Comparison of ENCODE assay signal across 8 mouse cellular contexts in genomic region chr5:125440583-125441233, GRCm38 (mm10). TPM values are rescaled to one million over a fixed set of nuclear protein-coding genes. Genes with fewer than 3 reads are reported as not detected.
DNase-seq lines count a peak whose midpoint lies in the region; ATAC-seq and TF ChIP-seq lines count a peak whose summit lies in the region.

No protein-coding gene starts in this region.

- ATAC-seq in erythroblast, adult 5-6 weeks (replicated peaks; ENCODE audit: low FRiP score, poor library complexity, severe bottlenecking) = no peak
- ATAC-seq in granulocyte monocyte progenitor cell, adult 5-6 weeks (replicated peaks; ENCODE audit: poor library complexity, severe bottlenecking) = peak; percentile 51
- ATAC-seq in liver, embryonic 14.5 days (ENCODE audit: insufficient read depth) = peak; percentile 27; the same call in 1 of the 2 replicates
- ATAC-seq in stomach, postnatal 0 days (ENCODE audit: low FRiP score, low TSS enrichment) = 0 out of 2 replicates have a peak, but pooled peaks have one; percentile 1

- peak overlapping the region; percentile 21 for H3K27ac ChIP-seq in liver, embryonic 14.5 days
- H3K27ac ChIP-seq in stomach, postnatal 0 days (replicated peaks) = peak overlapping the region; percentile 67; the same call in 1 of the 2 replicates

- H3K4me3 ChIP-seq in erythroblast, embryonic 14.5 days (replicated peaks) = peak overlapping the region; percentile 84
- peak overlapping the region; percentile 71 to 81 for H3K4me3 ChIP-seq in liver, embryonic 14.5 days (ENCODE audit: insufficient read depth in 1 of 2, low read depth in 2 of 2, low read length in 2 of 2)
- peak overlapping the region; percentile 93 for H3K4me3 ChIP-seq in stomach, postnatal 0 days (ENCODE audit: low read depth, low read length)

- H3K27me3 ChIP-seq in erythroblast, embryonic 14.5 days (ENCODE audit: control insufficient read depth) = no peaks in the 10 kb centered on the region
- H3K27me3 ChIP-seq in liver, embryonic 14.5 days (ENCODE audit: control insufficient read depth, insufficient read depth, low read length) = no peaks in the 10 kb centered on the region
- no peaks in the 10 kb centered on the region for H3K27me3 ChIP-seq in stomach, postnatal 0 days (ENCODE audit: control insufficient read depth, insufficient read depth, low read length)

- H3K4me2 ChIP-seq in liver, embryonic 14.5 days (ENCODE audit: low read depth) = peak overlapping the region; percentile 92
- peak overlapping the region; percentile 89 for H3K4me2 ChIP-seq in stomach, postnatal 0 days (replicated peaks; ENCODE audit: low read depth)

- no peak for TF ChIP-seq EP300 in liver, embryonic 14.5 days (IDR thresholded peaks at IDR 0.05; ENCODE audit: low read depth)
- TF ChIP-seq EP300 in stomach, postnatal 0 days (optimal IDR thresholded peaks at IDR 0.05) = no peak

- DNase-seq in ES-CJ7 (ENCODE audit: low read depth, low spot score) = peak; percentile 66
- DNase-seq in liver, embryonic 14.5 days (ENCODE audit: low read depth in 3 of 3, low spot score in 3 of 3) = no peak
- DNase-seq in stomach, postnatal 0 days (ENCODE audit: low spot score) = no peak
- no peak for DNase-seq in spleen, postnatal 14 days (ENCODE audit: low spot score in 2 of 2)
- no peak for DNase-seq in gastrocnemius, postnatal 25 days

- H3K9ac ChIP-seq in liver, embryonic 14.5 days (replicated peaks) = peak overlapping the region; percentile 76
- H3K9ac ChIP-seq in stomach, postnatal 0 days (ENCODE audit: low read length) = peak overlapping the region; percentile 82

- H3K9me3 ChIP-seq in erythroblast, embryonic 14.5 days (ENCODE audit: control insufficient read depth, low read length) = peaks cover 4% of the 10 kb centered on the region; the same call in 1 of the 2 replicates
- H3K9me3 ChIP-seq in liver, embryonic 14.5 days (ENCODE audit: control insufficient read depth, low read length) = no peaks in the 10 kb centered on the region
- no peaks in the 10 kb centered on the region for H3K9me3 ChIP-seq in stomach, postnatal 0 days (ENCODE audit: control insufficient read depth, low read length)

- WGBS in liver, embryonic 14.5 days (ENCODE audit: insufficient replicate concordance) = 1% methylated on average over 7 of the region's 7 CpGs
- 6% methylated on average over 7 of the region's 7 CpGs for WGBS in stomach, postnatal 0 days

- peaks cover 46% of the 10 kb centered on the region for H3K4me1 ChIP-seq in erythroblast, embryonic 14.5 days (ENCODE audit: control insufficient read depth)
- peaks cover 4 to 18% of the 10 kb centered on the region in 2 experiments; a peak in 3 of 4 replicates for H3K4me1 ChIP-seq in liver, embryonic 14.5 days (replicated peaks; ENCODE audit: control insufficient read depth in 2 of 2, insufficient read depth in 2 of 2, low read length in 1 of 2)
- H3K4me1 ChIP-seq in stomach, postnatal 0 days (replicated peaks; ENCODE audit: control insufficient read depth, insufficient read depth) = peaks cover 4% of the 10 kb centered on the region; the same call in 1 of the 2 replicates

- H3K36me3 ChIP-seq in erythroblast, embryonic 14.5 days (ENCODE audit: control insufficient read depth) = peaks cover 11% of the 10 kb centered on the region
- no peaks in the 10 kb centered on the region for H3K36me3 ChIP-seq in liver, embryonic 14.5 days (replicated peaks; ENCODE audit: control insufficient read depth, insufficient read depth, low read depth)
- H3K36me3 ChIP-seq in stomach, postnatal 0 days (ENCODE audit: control insufficient read depth, insufficient read depth, low read length) = no peaks in the 10 kb centered on the region

- no peak for TF ChIP-seq CTCF in liver, embryonic 14.5 days (IDR thresholded peaks at IDR 0.05; ENCODE audit: low read depth)
- TF ChIP-seq CTCF in stomach, postnatal 0 days (IDR thresholded peaks at IDR 0.05; ENCODE audit: low read depth) = no peak

RNA-seq across cellular contexts. Expression of gene Bri3bp, which starts 0.7 kb away (rescaled TPM):
- 0.16 and 0.38 TPM in 2 replicates for polyA plus RNA-seq in erythroblast, embryonic 14.5 days (2012)
- 10.9 and 13.1 TPM in 2 replicates for total RNA-seq in erythroblast, adult 5-6 weeks (2015; ENCODE audit: low replicate concordance)
- 4.7 and 5.3 TPM in 2 replicates for total RNA-seq in erythroblast, adult 5-6 weeks (2017; ENCODE audit: low replicate concordance)
- total RNA-seq in granulocyte monocyte progenitor cell, adult 5-6 weeks (2014; fragmentation: Nextera tagmentation) = 43.5 and 68.5 TPM in 2 replicates
- 24.4 and 25.4 TPM in 2 replicates for total RNA-seq in granulocyte monocyte progenitor cell, adult 5-6 weeks (2017)
- 3.7 and 4.9 TPM in 2 replicates for polyA plus RNA-seq in liver, embryonic 14.5 days (2012; rRNA removed)
- polyA plus RNA-seq in liver, embryonic 14.5 days (2014; fragmentation: Nextera tagmentation; extraction: Ambion mirVana) = 16.4 and 21.1 TPM in 2 replicates
- 25.3 and 27.9 TPM in 2 replicates for polyA plus RNA-seq in stomach, postnatal 0 days (2015; fragmentation: Nextera tagmentation; extraction: Ambion mirVana)
- total RNA-seq in gastrocnemius, postnatal 25 days (2021) = 1 to 10 TPM; 3.5 to 4.7 TPM

RNA-seq across cellular contexts. Expression of gene Dhx37, which starts 6.8 kb away (rescaled TPM):
- 0.95 and 1.0 TPM in 2 replicates for polyA plus RNA-seq in erythroblast, embryonic 14.5 days (2012)
- 1.2 and 17.8 TPM in 2 replicates for total RNA-seq in erythroblast, adult 5-6 weeks (2015; ENCODE audit: low replicate concordance)
- 6.1 and 6.5 TPM in 2 replicates for total RNA-seq in erythroblast, adult 5-6 weeks (2017; ENCODE audit: low replicate concordance)
- 16.8 and 25.8 TPM in 2 replicates for total RNA-seq in granulocyte monocyte progenitor cell, adult 5-6 weeks (2014; fragmentation: Nextera tagmentation)
- total RNA-seq in granulocyte monocyte progenitor cell, adult 5-6 weeks (2017) = 53.0 and 56.7 TPM in 2 replicates
- 5.5 and 8.1 TPM in 2 replicates for polyA plus RNA-seq in liver, embryonic 14.5 days (2012; rRNA removed)
- 2.0 and 2.2 TPM in 2 replicates for polyA plus RNA-seq in liver, embryonic 14.5 days (2014; fragmentation: Nextera tagmentation; extraction: Ambion mirVana)
- polyA plus RNA-seq in stomach, postnatal 0 days (2015; fragmentation: Nextera tagmentation; extraction: Ambion mirVana) = 3.3 and 4.5 TPM in 2 replicates
- 1 to 10 TPM; 3.6 to 3.8 TPM for total RNA-seq in gastrocnemius, postnatal 25 days (2021)

RNA-seq across cellular contexts. Expression of gene Aacs, which starts 34.9 kb away (rescaled TPM):
- 0.25 and 0.32 TPM in 2 replicates for polyA plus RNA-seq in erythroblast, embryonic 14.5 days (2012)
- 1.3 and 2.3 TPM in 2 replicates for total RNA-seq in erythroblast, adult 5-6 weeks (2015; ENCODE audit: low replicate concordance)
- 4.2 and 6.0 TPM in 2 replicates for total RNA-seq in erythroblast, adult 5-6 weeks (2017; ENCODE audit: low replicate concordance)
- 10.3 and 15.1 TPM in 2 replicates for total RNA-seq in granulocyte monocyte progenitor cell, adult 5-6 weeks (2014; fragmentation: Nextera tagmentation)
- total RNA-seq in granulocyte monocyte progenitor cell, adult 5-6 weeks (2017) = 11.7 and 12.2 TPM in 2 replicates
- 11.0 and 11.6 TPM in 2 replicates for polyA plus RNA-seq in liver, embryonic 14.5 days (2012; rRNA removed)
- polyA plus RNA-seq in liver, embryonic 14.5 days (2014; fragmentation: Nextera tagmentation; extraction: Ambion mirVana) = 13.2 and 13.5 TPM in 2 replicates
- 39.7 and 41.4 TPM in 2 replicates for polyA plus RNA-seq in stomach, postnatal 0 days (2015; fragmentation: Nextera tagmentation; extraction: Ambion mirVana)
- total RNA-seq in gastrocnemius, postnatal 25 days (2021) = 1 to 10 TPM; 3.3 to 4.8 TPM

RNA-seq across cellular contexts. Expression of gene Ubc, which starts 50.7 kb away (rescaled TPM):
- polyA plus RNA-seq in erythroblast, embryonic 14.5 days (2012) = 17.4 and 56.1 TPM in 2 replicates
- total RNA-seq in erythroblast, adult 5-6 weeks (2015; ENCODE audit: low replicate concordance) = 74.2 and 81.7 TPM in 2 replicates
- total RNA-seq in erythroblast, adult 5-6 weeks (2017; ENCODE audit: low replicate concordance) = 106 and 132 TPM in 2 replicates
- 126 and 139 TPM in 2 replicates for total RNA-seq in granulocyte monocyte progenitor cell, adult 5-6 weeks (2014; fragmentation: Nextera tagmentation)
- 236 and 280 TPM in 2 replicates for total RNA-seq in granulocyte monocyte progenitor cell, adult 5-6 weeks (2017)
- 155 and 221 TPM in 2 replicates for polyA plus RNA-seq in liver, embryonic 14.5 days (2012; rRNA removed)
- polyA plus RNA-seq in liver, embryonic 14.5 days (2014; fragmentation: Nextera tagmentation; extraction: Ambion mirVana) = 313 and 374 TPM in 2 replicates
- polyA plus RNA-seq in stomach, postnatal 0 days (2015; fragmentation: Nextera tagmentation; extraction: Ambion mirVana) = 537 and 549 TPM in 2 replicates
- 1,000 to 10,000 TPM in 1 of 2 experiments, 100 to 1,000 TPM in 1; 606 to 1,413 TPM for total RNA-seq in gastrocnemius, postnatal 25 days (2021)

RNA-seq across cellular contexts. Expression of gene Gm10382, which starts 51.6 kb away (rescaled TPM):
- 0.06 TPM in 1 of 2 replicates, not detected in the other for polyA plus RNA-seq in erythroblast, embryonic 14.5 days (2012)
- not detected in 2 replicates for total RNA-seq in erythroblast, adult 5-6 weeks (2015; ENCODE audit: low replicate concordance)
- 0.43 TPM in 1 of 2 replicates, not detected in the other for total RNA-seq in erythroblast, adult 5-6 weeks (2017; ENCODE audit: low replicate concordance)
- total RNA-seq in granulocyte monocyte progenitor cell, adult 5-6 weeks (2014; fragmentation: Nextera tagmentation) = 0.96 TPM in 1 of 2 replicates, not detected in the other
- 0.26 TPM in 1 of 2 replicates, not detected in the other for total RNA-seq in granulocyte monocyte progenitor cell, adult 5-6 weeks (2017)
- polyA plus RNA-seq in liver, embryonic 14.5 days (2012; rRNA removed) = 0.05 and 0.10 TPM in 2 replicates
- not detected in 2 replicates for polyA plus RNA-seq in liver, embryonic 14.5 days (2014; fragmentation: Nextera tagmentation; extraction: Ambion mirVana)
- polyA plus RNA-seq in stomach, postnatal 0 days (2015; fragmentation: Nextera tagmentation; extraction: Ambion mirVana) = 0.51 and 0.56 TPM in 2 replicates
- not detected for total RNA-seq in gastrocnemius, postnatal 25 days (2021)
